Mouse (Mus musculus) megakaryocyte progenitor cell, adult 5-6 weeks (primary cell): ENCODE data around the gene Entpd8. TPM values are rescaled to one million over a fixed set of nuclear protein-coding genes. Genes with fewer than 3 reads are reported as not detected.

ENCODE experiments used
- total RNA-seq, 2 experiments: library from RNA; stranded (forward) in 1 of 2; stranded (reverse) in 1 of 2; fragments of 157-497, 149-512 nt in 1 of 2; fragments of 200-1000 nt in 1 of 2; gene quantifications; 2 replicates each; pipeline versions ENCODE4 v1.2.3 to v1.2.4; 2015 to 2017

Gene Entpd8
- total RNA-seq, 2 experiments from 2014 or later, result not detected

Other genes with a start within 250 kb of the Entpd8 start
- 34.4 and 36.7 TPM in 2 replicates for gene Ehmt1, start 160.7 kb upstream of the Entpd8 start, total RNA-seq (2015)
- gene Ehmt1, start 160.7 kb upstream of the Entpd8 start, total RNA-seq (2017), result 63.1 and 87.0 TPM in 2 replicates
- gene Arrdc1, start 145.1 kb upstream of the Entpd8 start, total RNA-seq (2015), result 24.5 and 29.2 TPM in 2 replicates
- gene Arrdc1, start 145.1 kb upstream of the Entpd8 start, total RNA-seq (2017), result 48.3 and 58.9 TPM in 2 replicates
- gene Zmynd19, start 130.5 kb upstream of the Entpd8 start, total RNA-seq (2015), result 16.0 and 19.1 TPM in 2 replicates
- gene Zmynd19, start 130.5 kb upstream of the Entpd8 start, total RNA-seq (2017), result 42.9 and 62.2 TPM in 2 replicates
- 20.8 TPM in 2 replicates for gene Dph7, start 117.9 kb upstream of the Entpd8 start, total RNA-seq (2015)
- 15.5 and 26.2 TPM in 2 replicates for gene Dph7, start 117.9 kb upstream of the Entpd8 start, total RNA-seq (2017)
- gene Mrpl41, start 105.2 kb upstream of the Entpd8 start, total RNA-seq (2015), result 70.4 and 82.4 TPM in 2 replicates
- 117 and 161 TPM in 2 replicates for gene Mrpl41, start 105.2 kb upstream of the Entpd8 start, total RNA-seq (2017)
- 28.4 and 28.7 TPM in 2 replicates for gene Pnpla7, start 104.3 kb upstream of the Entpd8 start, total RNA-seq (2015)
- gene Pnpla7, start 104.3 kb upstream of the Entpd8 start, total RNA-seq (2017), result 29.6 and 30.4 TPM in 2 replicates
- gene Nsmf, start 25.9 kb upstream of the Entpd8 start, total RNA-seq (2015), result 4.0 and 7.8 TPM in 2 replicates
- 3.7 and 5.7 TPM in 2 replicates for gene Nsmf, start 25.9 kb upstream of the Entpd8 start, total RNA-seq (2017)
- gene Noxa1, start 14.8 kb downstream of the Entpd8 start, total RNA-seq (2015), result not detected in 2 replicates
- not detected in 2 replicates for gene Noxa1, start 14.8 kb downstream of the Entpd8 start, total RNA-seq (2017)
- 0.42 and 0.51 TPM in 2 replicates for gene Nrarp, start 100.5 kb downstream of the Entpd8 start, total RNA-seq (2015)
- gene Nrarp, start 100.5 kb downstream of the Entpd8 start, total RNA-seq (2017), result 0.78 and 1.3 TPM in 2 replicates
- 11.4 and 12.5 TPM in 2 replicates for gene Tor4a, start 116.6 kb downstream of the Entpd8 start, total RNA-seq (2015)
- 16.1 and 17.6 TPM in 2 replicates for gene Tor4a, start 116.6 kb downstream of the Entpd8 start, total RNA-seq (2017)
- 23.7 and 28.9 TPM in 2 replicates for gene Nelfb, start 131.2 kb downstream of the Entpd8 start, total RNA-seq (2015)
- gene Nelfb, start 131.2 kb downstream of the Entpd8 start, total RNA-seq (2017), result 35.8 and 38.7 TPM in 2 replicates
- gene Stpg3, start 134.3 kb downstream of the Entpd8 start, total RNA-seq (2015), result 0.30 TPM in 1 of 2 replicates, not detected in the other
- 0.54 TPM in 1 of 2 replicates, not detected in the other for gene Stpg3, start 134.3 kb downstream of the Entpd8 start, total RNA-seq (2017)
- not detected in 2 replicates for gene Fam166a, start 138.4 kb downstream of the Entpd8 start, total RNA-seq (2015)
- not detected in 2 replicates for gene Fam166a, start 138.4 kb downstream of the Entpd8 start, total RNA-seq (2017)
- 435 and 440 TPM in 2 replicates for gene Tubb4b, start 144.4 kb downstream of the Entpd8 start, total RNA-seq (2015)
- gene Tubb4b, start 144.4 kb downstream of the Entpd8 start, total RNA-seq (2017), result 571 and 580 TPM in 2 replicates
- not detected in 2 replicates for gene Slc34a3, start 154.1 kb downstream of the Entpd8 start, total RNA-seq (2015)
- gene Slc34a3, start 154.1 kb downstream of the Entpd8 start, total RNA-seq (2017), result not detected in 2 replicates
- gene Rnf224, start 156.5 kb downstream of the Entpd8 start, total RNA-seq (2015), result not detected in 2 replicates
- 0.25 TPM in 1 of 2 replicates, not detected in the other for gene Rnf224, start 156.5 kb downstream of the Entpd8 start, total RNA-seq (2017)
- gene Rnf208, start 162.0 kb downstream of the Entpd8 start, total RNA-seq (2015), result 0.69 TPM in 1 of 2 replicates, not detected in the other
- 0.29 TPM in 1 of 2 replicates, not detected in the other for gene Rnf208, start 162.0 kb downstream of the Entpd8 start, total RNA-seq (2017)
- not detected in 2 replicates for gene Cysrt1, start 162.1 kb downstream of the Entpd8 start, total RNA-seq (2015)
- not detected in 2 replicates for gene Cysrt1, start 162.1 kb downstream of the Entpd8 start, total RNA-seq (2017)
- gene AL732309.1, start 166.6 kb downstream of the Entpd8 start, total RNA-seq (2015), result 3.9 and 5.0 TPM in 2 replicates
- 3.2 and 3.8 TPM in 2 replicates for gene AL732309.1, start 166.6 kb downstream of the Entpd8 start, total RNA-seq (2017)
- 11.4 and 12.8 TPM in 2 replicates for gene Tmem203, start 175.1 kb downstream of the Entpd8 start, total RNA-seq (2015)
- gene Tmem203, start 175.1 kb downstream of the Entpd8 start, total RNA-seq (2017), result 9.6 and 9.8 TPM in 2 replicates
- gene Tprn, start 182.3 kb downstream of the Entpd8 start, total RNA-seq (2015), result 7.9 and 13.3 TPM in 2 replicates
- 7.6 and 9.2 TPM in 2 replicates for gene Tprn, start 182.3 kb downstream of the Entpd8 start, total RNA-seq (2017)
- gene Ssna1, start 192.1 kb downstream of the Entpd8 start, total RNA-seq (2015), result 136 and 148 TPM in 2 replicates
- 71.3 and 92.7 TPM in 2 replicates for gene Ssna1, start 192.1 kb downstream of the Entpd8 start, total RNA-seq (2017)
- 28.3 and 34.4 TPM in 2 replicates for gene Anapc2, start 192.2 kb downstream of the Entpd8 start, total RNA-seq (2015)
- gene Anapc2, start 192.2 kb downstream of the Entpd8 start, total RNA-seq (2017), result 36.5 and 42.4 TPM in 2 replicates
- not detected in 2 replicates for gene Tmem210, start 207.8 kb downstream of the Entpd8 start, total RNA-seq (2015)
- not detected in 2 replicates for gene Tmem210, start 207.8 kb downstream of the Entpd8 start, total RNA-seq (2017)
- gene Lrrc26, start 209.6 kb downstream of the Entpd8 start, total RNA-seq (2015), result not detected in 2 replicates
- not detected in 2 replicates for gene Lrrc26, start 209.6 kb downstream of the Entpd8 start, total RNA-seq (2017)
- gene Grin1, start 238.9 kb downstream of the Entpd8 start, total RNA-seq (2015), result not detected in 2 replicates
- not detected in 2 replicates for gene Grin1, start 238.9 kb downstream of the Entpd8 start, total RNA-seq (2017)